Mouse (Mus musculus): ENCODE measurements around the gene Mtmr14.

Mtmr14 gene

GRCm38 (mm10) chr6:113237542-113238270 is at the start of gene Mtmr14:
Mtmr14 (plus strand) TSS chr6:113237843.
- peak; percentile 99 for DNase-seq (ENCODE audit: low read depth, low spot score)

- DNase-seq (ENCODE audit: low read depth, low spot score), result peak; percentile 11
These were observed 43.7 kb upstream of the Mtmr14 start for GRCm38 (mm10) chr6:113193765-113194460.

GRCm38 (mm10) chr6:113194517-113194840 is 43.2 kb upstream of the Mtmr14 start:
- DNase-seq (ENCODE audit: low read depth, low spot score), result no peak

- DNase-seq (ENCODE audit: low read depth, low spot score), result no peak
These were observed 42.6 kb upstream of the Mtmr14 start, which contains the start of gene Lhfpl4 for GRCm38 (mm10) chr6:113194841-113195595. Lhfpl4 (minus strand) TSS chr6:113195384.

GRCm38 (mm10) chr6:113195596-113195992 is 42.0 kb upstream of the Mtmr14 start:
- DNase-seq (ENCODE audit: low read depth, low spot score), result no peak

- no peak for DNase-seq (ENCODE audit: low read depth, low spot score)
These were observed 21.4 kb upstream of the Mtmr14 start for GRCm38 (mm10) chr6:113216280-113216679.

GRCm38 (mm10) chr6:113225798-113226197 is 11.8 kb upstream of the Mtmr14 start:
- no peak for DNase-seq (ENCODE audit: low read depth, low spot score)

- DNase-seq (ENCODE audit: low read depth, low spot score), result no peak
These were observed 10.9 kb upstream of the Mtmr14 start for GRCm38 (mm10) chr6:113226705-113227104.

GRCm38 (mm10) chr6:113235141-113235540 is 2.5 kb upstream of the Mtmr14 start:
- DNase-seq (ENCODE audit: low read depth, low spot score), result no peak

- DNase-seq (ENCODE audit: low read depth, low spot score), result peak; percentile 32
These were observed 799 bp downstream of the Mtmr14 start for GRCm38 (mm10) chr6:113238442-113238841.

GRCm38 (mm10) chr6:113242753-113243152 is 5.1 kb downstream of the Mtmr14 start:
- DNase-seq (ENCODE audit: low read depth, low spot score), result no peak

GRCm38 (mm10) chr6:113245585-113245984 is 7.9 kb downstream of the Mtmr14 start:
- no peak for DNase-seq (ENCODE audit: low read depth, low spot score)

GRCm38 (mm10) chr6:113250786-113251185 is 13.1 kb downstream of the Mtmr14 start:
- DNase-seq (ENCODE audit: low read depth, low spot score), result no peak

- no peak for DNase-seq (ENCODE audit: low read depth, low spot score)
These were observed 14.3 kb downstream of the Mtmr14 start for GRCm38 (mm10) chr6:113251921-113252320.

GRCm38 (mm10) chr6:113254899-113255298 is 17.3 kb downstream of the Mtmr14 start:
- no peak for DNase-seq (ENCODE audit: low read depth, low spot score)

GRCm38 (mm10) chr6:113261174-113261858 is 23.7 kb downstream of the Mtmr14 start:
- DNase-seq (ENCODE audit: low read depth, low spot score), result no peak

GRCm38 (mm10) chr6:113263531-113263930 is 25.9 kb downstream of the Mtmr14 start:
- no peak for DNase-seq (ENCODE audit: low read depth, low spot score)

- no peak for DNase-seq (ENCODE audit: low read depth, low spot score)
These were observed 26.8 kb downstream of the Mtmr14 start for GRCm38 (mm10) chr6:113264429-113264828.

GRCm38 (mm10) chr6:113266996-113267655 is 29.5 kb downstream of the Mtmr14 start:
- no peak for DNase-seq (ENCODE audit: low read depth, low spot score)

- no peak for DNase-seq (ENCODE audit: low read depth, low spot score)
These were observed 30.3 kb downstream of the Mtmr14 start for GRCm38 (mm10) chr6:113267988-113268387.

GRCm38 (mm10) chr6:113272365-113272764 is 34.7 kb downstream of the Mtmr14 start:
- DNase-seq (ENCODE audit: low read depth, low spot score), result no peak
